Mouse (Mus musculus) C2C12 (cell line): ENCODE data around the gene Tmed3.

ENCODE experiments used
- CEBPB ChIP-seq: IDR thresholded peaks from one replicate; pipeline ENCODE4 v1.6.1; 2011; ENCODE audit warnings: low read depth, mild to moderate bottlenecking, control low read depth, moderate library complexity
- CTCF ChIP-seq: IDR thresholded peaks from one replicate; pipeline ENCODE4 v1.5.1; 2011; ENCODE audit not compliant: control insufficient read depth, insufficient read depth, insufficient read length
- MAX ChIP-seq: IDR thresholded peaks from one replicate; pipeline ENCODE4 v1.6.1; 2011; ENCODE audit warnings: mild to moderate bottlenecking, control low read depth
- MYOG ChIP-seq: IDR thresholded peaks from one replicate; pipeline ENCODE4 v1.6.1; 2011; ENCODE audit not compliant: control insufficient read depth, insufficient read length; ENCODE audit errors: extremely low read depth
- USF1 ChIP-seq: IDR thresholded peaks from one replicate; pipeline ENCODE4 v1.6.1; 2011; ENCODE audit warnings: low read depth, mild to moderate bottlenecking, control low read depth, moderate library complexity

GRCm38 (mm10) chr9:89695143-89695542 lies 9.7 kb downstream of the Tmed3 start:
- TF ChIP-seq CTCF (no peak), MYOG (no peak), MAX (no peak), CEBPB (no peak), USF1 (no peak)
